Mouse (Mus musculus) brain, embryonic 14.5 days (tissue): ENCODE results near the gene Traf7. TPM values are rescaled to one million over a fixed set of nuclear protein-coding genes. Genes with fewer than 3 reads are reported as not detected.

Experiments used
- DNase-seq: peaks from one replicate; pipeline ENCODE4 v3.0.0-alpha.2; 2011; ENCODE audit warnings: low read depth
- CTCF ChIP-seq: fragments of 200-500 bp; IDR thresholded peaks from 2 replicates; pipeline ENCODE4 v1.5.1; 2012; ENCODE audit warnings: inconsistent platforms, mild to moderate bottlenecking, moderate library complexity, borderline replicate concordance; ENCODE audit not compliant: insufficient read depth, insufficient read length; ENCODE audit errors: extremely low read depth
- POLR2A ChIP-seq: fragments of 200-500 bp; IDR thresholded peaks from 2 replicates; pipeline ENCODE4 v1.6.1; 2012; ENCODE audit warnings: mild to moderate bottlenecking, inconsistent platforms, borderline replicate concordance; ENCODE audit not compliant: poor library complexity, insufficient read depth, insufficient read length, severe bottlenecking; ENCODE audit errors: extremely low read depth
- polyA plus RNA-seq: library from polyadenylated mRNA; depleted of rRNA; stranded (reverse); fragments of >200 nt; gene quantifications from 2 replicates; pipeline ENCODE4 v1.2.3, GENCODE M21; 2012

Gene Traf7
- polyA plus RNA-seq, 1 experiment: 310 TPM

DNA sequence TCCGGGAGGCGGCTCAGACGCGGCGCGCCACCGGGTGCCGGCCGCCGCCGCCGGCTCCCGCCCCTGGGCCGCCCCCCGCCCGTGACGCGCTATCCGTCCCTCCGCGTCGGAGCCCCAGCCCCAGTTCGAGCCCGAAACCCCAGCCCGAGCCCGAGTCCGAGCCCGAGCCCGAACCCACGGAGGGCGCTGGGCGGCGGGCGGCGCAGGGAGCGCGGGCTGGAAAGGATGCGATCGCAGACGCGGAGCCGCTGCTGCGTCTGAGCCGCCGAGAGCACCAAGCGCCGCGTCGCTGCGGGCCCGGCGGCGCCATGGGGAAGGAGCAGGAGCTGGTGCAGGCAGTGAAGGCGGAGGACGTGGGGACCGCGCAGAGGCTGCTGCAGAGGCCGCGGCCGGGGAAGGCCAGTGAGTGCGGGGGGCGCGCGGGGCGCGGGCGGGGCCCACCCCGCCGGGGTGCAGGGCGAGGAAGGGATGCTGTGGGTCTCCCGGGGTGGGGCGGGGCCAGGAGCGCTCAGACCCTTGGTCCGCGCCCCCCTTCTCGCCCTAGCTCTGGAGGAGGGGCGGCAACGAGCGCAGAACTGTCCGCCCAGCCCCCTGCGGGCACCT, 39.0 kb downstream of the Traf7 start:
- no peak for TF ChIP-seq CTCF
- 0 out of 2 replicates have a peak, but pooled peaks have one; percentile 20 for TF ChIP-seq POLR2A
- peak; percentile 72 for DNase-seq

DNA sequence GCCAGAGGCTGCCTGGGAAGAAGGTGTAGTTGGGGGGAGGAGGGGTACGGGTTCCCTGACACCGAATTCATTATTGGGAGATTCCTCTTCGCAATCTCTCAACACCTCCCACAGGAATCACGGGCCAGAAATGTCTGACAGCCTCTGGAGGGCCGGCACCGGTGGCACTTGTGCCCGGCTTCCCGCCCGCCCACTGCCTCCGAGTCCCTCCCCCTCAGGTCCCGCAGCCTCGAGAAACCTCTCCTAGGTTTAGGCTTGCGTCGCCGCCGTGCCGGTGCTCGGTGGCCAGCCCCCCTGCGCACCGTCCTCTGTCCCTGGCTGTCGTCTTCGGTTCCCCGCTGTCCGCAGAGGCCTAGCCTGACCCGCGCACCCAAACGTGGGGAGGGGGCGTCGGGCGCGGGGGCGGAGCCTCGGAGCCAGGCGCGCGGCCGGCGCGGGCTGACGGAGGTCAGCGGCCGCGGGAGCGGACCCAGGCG, 39.5 kb downstream of the Traf7 start, which contains the start of gene Caskin1:
Gene Caskin1 (plus strand): TSS at position 416 of the 476 bp plus-strand sequence.
- DNase-seq: peak; percentile 66
- peak; percentile 49 for TF ChIP-seq POLR2A
- TF ChIP-seq CTCF: no peak

DNA sequence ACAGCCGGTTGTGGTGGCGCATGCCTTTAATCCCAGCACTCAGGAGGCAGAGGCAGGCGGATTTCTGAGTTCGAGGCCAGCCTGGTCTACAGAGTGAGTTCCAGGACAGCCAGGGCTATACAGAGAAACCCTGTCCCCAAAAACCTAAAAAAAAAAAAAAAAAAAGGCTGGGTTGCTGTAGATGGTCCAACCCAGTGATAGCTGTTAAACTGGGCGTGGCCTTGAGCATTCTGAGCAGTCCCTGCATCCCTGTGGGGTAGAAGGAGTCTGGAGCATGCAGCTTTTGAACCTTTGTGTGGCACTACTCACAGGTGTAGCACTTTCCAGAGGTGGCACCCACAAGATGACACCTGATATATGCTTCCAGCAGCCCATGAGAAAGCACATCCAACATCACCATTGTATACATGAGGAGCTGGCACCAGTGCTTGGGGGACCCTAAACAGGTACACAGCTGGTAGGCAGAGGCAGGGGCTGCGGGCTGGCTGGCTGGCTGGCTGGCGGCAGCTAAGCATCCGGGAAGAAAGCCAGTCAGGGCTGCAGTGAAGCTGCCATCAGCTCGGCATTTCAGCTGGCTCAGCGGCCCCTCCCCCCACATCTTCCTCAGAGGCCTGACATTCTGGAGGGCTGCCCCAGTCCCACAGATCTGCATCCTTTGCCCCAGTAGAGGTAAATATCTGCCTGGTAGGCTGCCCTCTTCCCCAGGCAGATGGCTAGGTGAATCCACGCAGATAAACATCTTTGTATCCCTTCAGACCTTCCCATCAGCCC, 42.5 kb downstream of the Traf7 start:
- no peak for TF ChIP-seq CTCF
- no peak for TF ChIP-seq POLR2A
- DNase-seq: peak; percentile 82

DNA sequence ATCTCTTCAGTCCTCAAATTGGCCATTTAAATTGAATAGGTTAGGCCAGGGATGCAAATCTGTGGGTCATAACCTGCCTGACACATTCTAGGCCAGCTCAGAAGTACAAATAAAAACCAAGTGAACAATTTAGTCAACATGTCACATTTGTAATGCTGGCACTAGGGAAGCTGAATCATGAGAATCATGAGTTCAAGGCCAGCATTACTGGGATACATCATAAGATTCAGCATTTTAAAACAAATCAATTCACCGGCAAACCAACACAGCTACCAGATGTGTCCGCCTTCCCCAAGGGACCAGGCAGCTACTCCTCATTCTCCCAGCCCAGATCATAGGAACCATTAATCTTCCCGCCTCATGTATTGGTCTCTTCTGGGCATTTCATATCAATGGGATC, 44.2 kb downstream of the Traf7 start:
- TF ChIP-seq CTCF (no peak), POLR2A (no peak)
- no peak for DNase-seq

DNA sequence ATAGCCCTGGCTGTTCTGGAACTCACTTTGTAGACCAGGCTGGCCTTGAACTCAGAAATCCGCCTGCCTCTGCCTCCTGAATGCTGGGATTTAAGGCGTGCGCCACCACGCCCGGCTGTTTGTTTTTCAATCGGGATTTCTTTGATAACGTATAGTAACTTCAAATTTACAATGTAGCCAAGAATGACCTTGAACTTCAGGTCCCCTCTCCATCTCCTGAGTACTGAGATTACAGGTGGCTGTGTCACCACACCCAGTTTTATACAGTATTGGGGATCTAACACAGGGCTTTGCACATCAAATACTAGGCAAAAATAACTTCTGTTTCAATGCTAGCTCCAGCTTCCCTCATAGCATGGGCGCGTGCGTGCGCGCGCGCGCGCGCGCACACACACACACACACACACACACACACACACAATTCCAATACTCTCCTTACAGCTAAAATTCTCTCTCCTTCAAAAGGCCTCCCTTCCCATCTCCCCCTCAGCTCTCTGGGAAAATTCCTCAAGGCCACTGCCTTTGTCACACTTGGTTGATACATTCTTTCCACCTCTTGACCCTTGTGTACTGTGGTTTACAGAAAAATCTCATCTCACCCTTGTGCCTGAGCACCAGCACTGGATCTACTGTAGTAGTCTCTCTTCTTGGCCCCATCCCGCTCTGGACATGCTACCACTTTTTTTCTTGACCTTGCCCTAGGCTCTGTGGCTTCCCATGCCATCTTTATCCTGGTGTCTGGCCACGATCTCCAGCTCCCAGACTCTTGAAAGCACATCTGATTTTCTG, 46.5 kb downstream of the Traf7 start:
- no peak for DNase-seq
- TF ChIP-seq CTCF (no peak), POLR2A (no peak)

DNA sequence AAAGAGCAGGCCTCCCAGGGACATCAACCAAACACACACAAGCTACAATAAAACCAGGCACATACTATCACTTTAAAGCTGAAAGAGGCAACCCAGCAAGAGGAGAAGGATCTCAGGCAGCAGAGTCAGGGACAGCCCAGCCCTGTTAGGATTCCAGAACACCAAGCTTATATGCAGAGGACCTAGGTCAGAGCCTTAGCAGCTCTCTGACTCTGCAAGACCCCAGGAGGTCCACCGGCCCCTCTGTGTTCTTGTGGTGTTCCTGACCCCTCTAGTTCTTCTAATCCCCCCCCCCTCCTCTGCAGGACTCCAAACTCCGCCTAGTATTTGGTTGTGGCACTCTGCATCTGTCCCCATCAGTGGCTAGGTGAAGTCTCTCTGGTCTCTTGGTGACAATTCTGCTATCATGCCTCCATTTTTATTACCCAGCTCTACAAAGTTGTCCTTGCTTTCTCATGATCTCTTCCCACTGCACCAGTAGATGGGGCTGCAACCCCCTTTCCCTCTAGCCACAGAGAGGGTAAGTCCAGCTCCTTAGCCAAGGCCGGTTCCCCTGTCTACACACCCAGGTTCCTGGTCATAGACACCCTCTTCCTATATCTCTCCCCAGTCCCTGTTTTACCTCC, 47.4 kb downstream of the Traf7 start:
- TF ChIP-seq CTCF: peak; percentile 38; the same call in 1 of the 2 replicates
- no peak for TF ChIP-seq POLR2A

DNA sequence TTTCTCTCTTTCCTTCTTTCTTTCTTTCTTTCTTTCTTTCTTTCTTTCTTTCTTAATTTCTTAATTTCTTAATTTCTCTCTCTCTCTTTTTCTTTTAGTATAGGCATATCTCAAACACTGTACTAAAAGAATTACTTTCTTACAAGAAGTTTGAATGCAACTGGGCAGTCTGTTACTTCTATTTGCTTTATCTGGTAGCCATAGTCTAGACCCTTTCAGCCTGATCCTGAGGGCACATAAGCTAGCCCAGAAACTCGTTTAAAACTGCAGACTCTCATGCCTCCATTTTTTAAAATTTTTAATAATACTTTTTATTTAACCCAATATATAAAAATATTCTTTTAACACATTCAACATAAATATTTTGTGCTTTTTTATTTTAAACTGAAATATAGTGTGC, 48.3 kb downstream of the Traf7 start:
- TF ChIP-seq CTCF (no peak), POLR2A (no peak)
- DNase-seq: no peak

More for the DNA sequence above, 47.4 kb downstream of the Traf7 start:
- DNase-seq: no peak

DNA sequence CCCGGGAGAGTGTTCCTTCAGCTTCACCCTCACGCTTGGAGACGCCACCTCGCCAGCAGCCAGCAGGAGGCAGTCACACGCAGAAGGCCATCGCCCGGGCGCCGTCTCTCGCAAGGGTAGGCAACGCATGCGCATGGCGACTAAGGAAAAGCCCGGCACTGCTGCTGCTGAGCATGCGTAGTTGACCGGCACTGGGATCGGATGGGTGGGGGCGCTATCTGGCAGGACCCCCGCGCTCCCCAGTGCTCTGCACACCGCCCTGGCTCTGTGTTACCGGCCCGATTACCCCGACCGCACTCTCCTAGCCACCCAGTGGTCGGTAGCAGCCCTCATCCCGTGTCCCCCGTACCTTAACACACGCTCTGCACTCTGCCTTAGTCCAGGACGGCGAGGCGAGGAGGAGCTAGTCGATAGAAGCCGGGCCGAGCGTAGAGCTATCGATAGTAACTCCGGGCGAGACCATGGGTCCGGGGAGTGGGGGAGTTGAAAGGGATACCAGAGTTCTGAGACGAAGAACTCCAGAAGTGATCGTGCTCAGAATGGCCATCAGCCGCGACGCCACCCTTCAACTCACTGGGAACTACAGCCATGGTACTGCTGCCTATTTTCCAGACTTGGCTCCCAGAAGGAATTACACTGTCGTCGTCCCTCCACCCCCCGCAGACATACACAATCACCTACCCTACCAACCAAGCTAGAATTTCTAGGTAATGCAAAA, 48.9 kb downstream of the Traf7 start, which contains the start of gene Mlst8:
Gene Mlst8 (minus strand): TSS at position 416 of the 718 bp plus-strand sequence.
- TF ChIP-seq POLR2A (peak; percentile 51; the same call in 1 of the 2 replicates), CTCF (peak; percentile 91)

DNA sequence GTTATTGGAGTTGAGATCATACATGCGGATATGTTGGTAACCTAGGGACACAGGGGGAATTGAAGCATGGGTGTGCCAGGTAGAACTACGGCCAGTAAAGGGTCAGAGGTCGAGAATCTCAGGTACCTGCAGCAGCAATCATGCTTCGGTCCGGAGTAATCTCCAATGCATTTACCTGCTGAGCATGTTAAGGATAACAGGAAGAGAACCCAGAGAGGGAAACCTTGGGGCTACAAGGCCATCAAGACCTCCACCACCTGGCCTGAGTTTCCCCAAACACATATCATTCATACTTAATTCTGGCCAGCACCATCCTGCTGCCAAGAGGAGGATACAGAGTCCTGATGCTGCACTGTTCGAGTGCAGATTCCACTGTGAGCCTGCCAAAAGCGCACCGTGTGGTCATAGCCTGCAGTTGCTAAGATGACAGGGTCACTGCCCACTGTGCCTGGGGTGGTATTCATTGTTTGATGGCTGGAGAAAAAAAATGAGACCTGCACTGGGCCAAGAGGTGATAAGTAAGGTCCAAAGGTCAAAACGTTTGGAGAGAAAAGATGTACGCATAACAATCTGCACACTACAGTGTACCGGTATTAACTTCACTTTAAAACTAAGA, 49.6 kb downstream of the Traf7 start:
- no peak for TF ChIP-seq POLR2A
- DNase-seq: no peak

More for the DNA sequence above, 48.9 kb downstream of the Traf7 start, which contains the start of gene Mlst8:
- DNase-seq: peak; percentile 98

DNA sequence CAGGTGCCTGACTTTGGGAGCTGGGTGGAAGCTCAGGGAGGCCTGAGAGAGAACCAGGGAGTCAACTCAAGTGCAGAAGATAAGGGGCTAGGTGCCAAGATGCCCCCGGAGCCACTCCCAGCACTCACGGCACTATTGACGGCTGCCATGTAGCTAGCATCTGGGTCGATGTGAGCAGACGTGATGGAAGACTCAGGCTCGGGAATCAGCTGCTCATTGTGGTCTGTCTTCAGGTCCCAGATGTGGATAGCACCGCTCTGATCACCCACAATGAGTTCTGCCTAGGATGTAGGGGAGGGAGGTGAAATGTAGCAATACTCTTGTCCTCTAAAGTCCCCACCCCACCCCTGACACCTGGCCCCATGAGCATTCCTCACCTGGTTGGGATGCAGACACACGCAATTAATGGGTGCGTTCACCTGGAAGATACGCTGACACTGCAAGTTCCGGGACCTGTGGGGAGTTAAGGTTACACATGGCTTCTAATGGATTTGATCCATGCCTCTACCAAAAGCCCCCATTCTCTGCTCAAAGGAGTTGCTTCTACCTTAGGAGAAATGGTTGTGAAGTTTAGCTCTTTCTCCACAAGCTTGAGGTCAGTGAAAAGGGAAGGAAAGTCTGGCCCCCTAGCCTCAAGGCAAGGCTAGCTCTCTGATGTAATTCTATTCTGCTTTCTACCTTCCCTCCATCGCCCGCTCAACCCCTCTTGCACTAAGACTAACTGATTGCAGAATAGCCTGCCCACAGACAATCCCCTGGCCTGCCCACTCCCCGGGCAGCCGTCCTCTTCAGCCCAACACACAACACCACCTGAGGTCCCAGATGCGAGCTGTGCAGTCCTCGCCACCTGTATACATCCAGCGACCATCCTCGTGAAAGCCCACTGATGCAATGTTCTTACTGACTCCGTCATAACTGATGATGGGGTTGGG, 50.4 kb downstream of the Traf7 start:
- TF ChIP-seq CTCF (no peak), POLR2A (no peak)
- DNase-seq: no peak
